Mouse (Mus musculus): ENCODE data around the gene Fzd10. TPM values are rescaled to one million over a fixed set of nuclear protein-coding genes. Genes with fewer than 3 reads are reported as not detected.

Fzd10 gene
- polyA plus RNA-seq, 1 experiment, result not detected

DNA sequence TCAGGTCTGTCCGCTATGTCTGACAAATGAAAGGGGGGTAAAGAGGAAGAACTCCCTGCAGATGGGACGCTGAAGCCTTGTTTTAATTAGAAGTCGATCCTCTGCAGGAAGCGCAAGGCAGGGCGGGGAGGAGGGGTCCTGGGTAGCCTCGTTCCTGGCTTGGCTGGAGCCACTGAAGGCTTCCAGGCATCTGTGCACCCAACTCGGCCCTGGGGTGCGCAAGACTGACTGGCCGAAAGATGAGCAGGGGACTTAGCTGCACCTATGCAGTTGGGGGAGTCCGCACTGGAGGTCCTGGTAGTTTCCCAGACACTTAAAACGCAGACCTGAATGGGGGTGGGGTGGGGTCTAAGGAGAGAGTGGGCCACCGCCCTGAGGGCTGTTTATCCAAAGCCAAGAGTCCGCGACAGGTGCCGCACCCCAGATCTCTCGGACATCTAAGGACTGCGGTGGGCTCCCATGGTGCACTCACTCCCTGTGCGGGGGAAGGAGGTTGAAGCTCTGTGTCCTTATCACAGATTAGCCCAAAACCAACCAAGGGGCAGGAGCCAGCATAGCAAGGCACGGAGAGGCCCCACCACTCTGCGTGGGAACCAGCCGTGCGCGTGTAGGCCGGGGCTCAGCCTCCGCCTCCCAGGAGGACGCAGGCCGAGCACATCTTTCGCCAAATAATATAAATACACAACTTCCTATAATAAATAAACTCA is 1.1 kb upstream of the Fzd10 start:
- Histone ChIP-seq H3ac (ENCODE audit: control insufficient read depth, insufficient read length) (no peak overlapping the region), H3K4me3 (no peak overlapping the region), H3K36me3 (ENCODE audit: control insufficient read depth, insufficient read depth) (no peaks in the 10 kb centered on the region), H3K79me2 (ENCODE audit: control insufficient read depth, insufficient read depth) (no peaks in the 10 kb centered on the region), H3K27me3 (ENCODE audit: control insufficient read depth, insufficient read depth, insufficient read length) (no peaks in the 10 kb centered on the region), H3K4me2 (ENCODE audit: low read depth) (no peak overlapping the region)
- no peak for TF ChIP-seq SRF (IDR thresholded peaks at IDR 0.05; ENCODE audit: control insufficient read depth, insufficient read length, low read depth)
- no peak for TF ChIP-seq TCF12 (IDR thresholded peaks at IDR 0.05; ENCODE audit: insufficient read depth, poor library complexity, severe bottlenecking)
- no peak for TF ChIP-seq MAX (IDR thresholded peaks at IDR 0.05; ENCODE audit: low read depth)
- no peak for TF ChIP-seq USF1 (IDR thresholded peaks at IDR 0.05; ENCODE audit: low read depth)
- no peak for TF ChIP-seq MYOG (IDR thresholded peaks at IDR 0.05; ENCODE audit: control insufficient read depth in 1 of 3, insufficient read depth in 1 of 3, insufficient read length in 2 of 3, low read depth in 2 of 3)
- TF ChIP-seq CEBPB (IDR thresholded peaks at IDR 0.05; ENCODE audit: insufficient read depth, poor library complexity, severe bottlenecking), result no peak
- TF ChIP-seq TCF3 (IDR thresholded peaks at IDR 0.05; ENCODE audit: insufficient read length, low read depth), result no peak
- TF ChIP-seq E2F4 (IDR thresholded peaks at IDR 0.05; ENCODE audit: insufficient read depth), result no peak
- TF ChIP-seq REST (IDR thresholded peaks at IDR 0.05; ENCODE audit: insufficient read depth, insufficient read length), result no peak
- TF ChIP-seq POLR2A (IDR thresholded peaks at IDR 0.05; ENCODE audit: insufficient read length, low read depth), result no peak
- no peak for TF ChIP-seq POLR2AphosphoS2 (IDR thresholded peaks at IDR 0.05; ENCODE audit: insufficient read length, low read depth)

GRCm38 (mm10) chr5:128601036-128602019 is 684 bp downstream of the Fzd10 start:
- Histone ChIP-seq H3K4me3 (no peak overlapping the region), H3K27me3 (ENCODE audit: control insufficient read depth, insufficient read depth, insufficient read length) (no peaks in the 10 kb centered on the region), H3ac (ENCODE audit: control insufficient read depth, insufficient read length) (no peak overlapping the region), H3K36me3 (ENCODE audit: control insufficient read depth, insufficient read depth) (no peaks in the 10 kb centered on the region), H3K79me2 (ENCODE audit: control insufficient read depth, insufficient read depth) (no peaks in the 10 kb centered on the region), H3K4me2 (ENCODE audit: low read depth) (no peak overlapping the region)
- no peak for TF ChIP-seq TCF3 (IDR thresholded peaks at IDR 0.05; ENCODE audit: insufficient read length, low read depth)
- TF ChIP-seq E2F4 (IDR thresholded peaks at IDR 0.05; ENCODE audit: insufficient read depth), result no peak
- TF ChIP-seq MYOG (IDR thresholded peaks at IDR 0.05; ENCODE audit: control insufficient read depth in 1 of 3, insufficient read depth in 1 of 3, insufficient read length in 2 of 3, low read depth in 2 of 3), result no peak
- no peak for TF ChIP-seq TCF12 (IDR thresholded peaks at IDR 0.05; ENCODE audit: insufficient read depth, poor library complexity, severe bottlenecking)
- no peak for TF ChIP-seq SRF (IDR thresholded peaks at IDR 0.05; ENCODE audit: control insufficient read depth, insufficient read length, low read depth)
- TF ChIP-seq CEBPB (IDR thresholded peaks at IDR 0.05; ENCODE audit: insufficient read depth, poor library complexity, severe bottlenecking), result no peak
- no peak for TF ChIP-seq REST (IDR thresholded peaks at IDR 0.05; ENCODE audit: insufficient read depth, insufficient read length)
- TF ChIP-seq MAX (IDR thresholded peaks at IDR 0.05; ENCODE audit: low read depth), result no peak
- no peak for TF ChIP-seq MYOD1 (IDR thresholded peaks at IDR 0.05; ENCODE audit: control insufficient read depth in 1 of 3, insufficient read length in 2 of 3, low read depth in 2 of 3)
- TF ChIP-seq POLR2A (IDR thresholded peaks at IDR 0.05; ENCODE audit: insufficient read length, low read depth), result no peak
- TF ChIP-seq POLR2AphosphoS2 (IDR thresholded peaks at IDR 0.05; ENCODE audit: insufficient read length, low read depth), result no peak
- no peak for TF ChIP-seq USF1 (IDR thresholded peaks at IDR 0.05; ENCODE audit: low read depth)

DNA sequence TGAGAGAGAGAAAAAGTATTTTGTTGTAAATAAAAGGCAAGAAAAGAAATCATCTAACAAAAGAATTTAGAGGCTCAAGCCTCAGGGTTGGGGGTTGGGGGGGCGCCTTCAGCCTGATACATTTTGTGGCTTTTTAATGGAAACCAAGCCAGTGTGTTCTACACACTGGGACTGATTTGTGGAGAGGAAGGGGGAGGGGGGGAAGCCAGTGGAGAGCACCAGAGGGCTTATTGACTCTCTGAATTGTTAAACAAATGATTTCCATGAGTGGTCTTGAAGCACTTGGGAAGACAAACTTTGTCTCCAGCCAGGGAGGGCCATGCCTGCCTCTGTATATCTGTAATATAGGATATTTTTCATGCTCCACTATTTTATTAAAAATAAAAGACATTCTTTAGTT is 3.0 kb downstream of the Fzd10 start:
- Histone ChIP-seq H3K4me2 (ENCODE audit: low read depth) (no peak overlapping the region), H3K27me3 (ENCODE audit: control insufficient read depth, insufficient read depth, insufficient read length) (no peaks in the 10 kb centered on the region), H3K4me3 (no peak overlapping the region)

DNA sequence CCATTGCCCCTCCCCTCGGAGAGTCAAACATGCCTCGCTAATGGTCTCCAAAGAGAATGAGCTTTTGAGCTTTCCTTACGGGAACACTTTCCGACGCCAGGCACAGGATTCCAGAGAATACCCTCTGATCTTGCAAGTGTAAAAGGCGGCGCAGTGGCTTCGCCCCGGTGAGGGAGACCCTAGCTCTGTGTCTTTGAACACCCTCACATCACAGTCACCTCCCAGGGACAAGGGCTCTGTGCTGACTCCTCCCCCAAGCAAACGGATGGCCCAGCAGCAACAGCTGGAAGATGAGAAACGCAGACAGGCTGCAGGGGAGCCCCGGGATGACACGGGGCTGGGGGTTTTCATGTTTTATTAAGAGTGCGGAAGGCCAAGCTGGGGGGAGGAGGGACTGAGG is 6.0 kb downstream of the Fzd10 start:
- H3ac ChIP-seq (ENCODE audit: control insufficient read depth, insufficient read length), result no peak overlapping the region
- no peak overlapping the region for H3K4me2 ChIP-seq (ENCODE audit: low read depth)
- no peaks in the 10 kb centered on the region for H3K27me3 ChIP-seq (ENCODE audit: control insufficient read depth, insufficient read depth, insufficient read length)
- H3K36me3 ChIP-seq (ENCODE audit: control insufficient read depth, insufficient read depth), result no peaks in the 10 kb centered on the region
- TF ChIP-seq POLR2A (IDR thresholded peaks at IDR 0.05; ENCODE audit: insufficient read length, low read depth) (no peak), POLR2AphosphoS2 (IDR thresholded peaks at IDR 0.05; ENCODE audit: insufficient read length, low read depth) (no peak), USF1 (IDR thresholded peaks at IDR 0.05; ENCODE audit: low read depth) (no peak), TCF12 (IDR thresholded peaks at IDR 0.05; ENCODE audit: insufficient read depth, poor library complexity, severe bottlenecking) (no peak), SRF (IDR thresholded peaks at IDR 0.05; ENCODE audit: control insufficient read depth, insufficient read length, low read depth) (no peak), TCF3 (IDR thresholded peaks at IDR 0.05; ENCODE audit: insufficient read length, low read depth) (no peak), E2F4 (IDR thresholded peaks at IDR 0.05; ENCODE audit: insufficient read depth) (no peak), REST (IDR thresholded peaks at IDR 0.05; ENCODE audit: insufficient read depth, insufficient read length) (no peak)
- H3K79me2 ChIP-seq (ENCODE audit: control insufficient read depth, insufficient read depth), result no peaks in the 10 kb centered on the region
- no peak overlapping the region for H3K4me3 ChIP-seq

More for the DNA sequence above, 3.0 kb downstream of the Fzd10 start:
- no peak overlapping the region for H3ac ChIP-seq (ENCODE audit: control insufficient read depth, insufficient read length)
- H3K79me2 ChIP-seq (ENCODE audit: control insufficient read depth, insufficient read depth), result no peaks in the 10 kb centered on the region
- TF ChIP-seq POLR2AphosphoS2 (IDR thresholded peaks at IDR 0.05; ENCODE audit: insufficient read length, low read depth) (no peak), MYOD1 (IDR thresholded peaks at IDR 0.05; ENCODE audit: control insufficient read depth in 1 of 3, insufficient read length in 2 of 3, low read depth in 2 of 3) (no peak), CEBPB (IDR thresholded peaks at IDR 0.05; ENCODE audit: insufficient read depth, poor library complexity, severe bottlenecking) (no peak), REST (IDR thresholded peaks at IDR 0.05; ENCODE audit: insufficient read depth, insufficient read length) (no peak)
- H3K36me3 ChIP-seq (ENCODE audit: control insufficient read depth, insufficient read depth), result no peaks in the 10 kb centered on the region

All from myocyte (in vitro differentiated cells).